Mouse (Mus musculus) hindbrain, postnatal 0 days (tissue): ENCODE data around the gene Sgpl1. TPM values are rescaled to one million over a fixed set of nuclear protein-coding genes. Genes with fewer than 3 reads are reported as not detected.
A peak's percentile ranks its signal among the peaks of the same experiment; 100 is the strongest.

Experiments used
- ATAC-seq: fragments of 200-750 bp; cut with Nextera tagmentation; 2 replicates; pipeline ENCODE4 v1.8.0; 2017; ENCODE audit warnings: mild to moderate bottlenecking, moderate TSS enrichment, moderate library complexity
- DNase-seq: peaks from one replicate; pipeline ENCODE4 v3.0.0-alpha.2; 2015; ENCODE audit warnings: low spot score
- H3K27ac ChIP-seq: fragments of 300-500 bp; sonication (generic); 2 replicates; pipeline ENCODE4 v1.5.1; 2014; ENCODE audit warnings: mild to moderate bottlenecking
- H3K27me3 ChIP-seq: fragments of 300-500 bp; sonication (generic); 2 replicates; pipeline ENCODE4 v1.6.1; 2014; ENCODE audit warnings: low read length, mixed read lengths; ENCODE audit not compliant: insufficient read depth
- H3K36me3 ChIP-seq: fragments of 300-500 bp; sonication (generic); 2 replicates; pipeline ENCODE4 v1.6.1; 2014; ENCODE audit warnings: low read length, mixed read lengths; ENCODE audit not compliant: insufficient read depth
- H3K4me1 ChIP-seq: fragments of 300-500 bp; sonication (generic); 2 replicates; pipeline ENCODE4 v1.6.1; 2014; ENCODE audit warnings: antibody characterized with exemption, low read length, mixed read lengths; ENCODE audit not compliant: insufficient read depth
- H3K4me2 ChIP-seq: fragments of 300-500 bp; sonication (generic); 2 replicates; pipeline ENCODE4 v1.6.1; 2014; ENCODE audit warnings: low read depth, mild to moderate bottlenecking, low read length, moderate library complexity, mixed read lengths
- H3K4me3 ChIP-seq: fragments of 300-500 bp; sonication (generic); 2 replicates; pipeline ENCODE4 v1.5.1; 2014; ENCODE audit warnings: low read length
- H3K9ac ChIP-seq: fragments of 300-500 bp; sonication (generic); replicated peaks from 2 replicates; pipeline ENCODE4 v1.6.1; 2014; ENCODE audit warnings: mild to moderate bottlenecking, low read length, moderate library complexity, mixed read lengths
- H3K9me3 ChIP-seq: fragments of 300-500 bp; sonication (generic); 2 replicates; pipeline ENCODE4 v1.6.1; 2016; ENCODE audit warnings: low read length, mixed read lengths
- CTCF ChIP-seq: IDR thresholded peaks from 2 replicates; pipeline ENCODE4 v1.5.1; 2016; ENCODE audit warnings: antibody characterized with exemption, control low read depth, low read depth
- WGBS: fragments of 180-500 bp; shearing (Covaris S2); extraction: QIAGEN DNeasy Blood & Tissue Kit; methylation state at CpG from one replicate; pipeline ENCODE4 v1.1.7; 2014; 5-methylcytosine and 5-hydroxymethylcytosine counted together
- polyA plus RNA-seq: library from polyadenylated mRNA; unstranded; fragments of >200 nt; fragmentation: Nextera tagmentation; extraction: Ambion mirVana; gene quantifications from 2 replicates; pipeline ENCODE4 v1.2.1, GENCODE M21; 2015
- total RNA-seq: library from RNA; depleted of rRNA; stranded (reverse); fragments of >200 nt; gene quantifications from 2 replicates; pipeline ENCODE4 v1.2.3, GENCODE M21; 2014

The Sgpl1 gene
- total and polyA plus RNA-seq, 2 experiments from 2014 or later, result 36.8 to 52.1 TPM

DNA sequence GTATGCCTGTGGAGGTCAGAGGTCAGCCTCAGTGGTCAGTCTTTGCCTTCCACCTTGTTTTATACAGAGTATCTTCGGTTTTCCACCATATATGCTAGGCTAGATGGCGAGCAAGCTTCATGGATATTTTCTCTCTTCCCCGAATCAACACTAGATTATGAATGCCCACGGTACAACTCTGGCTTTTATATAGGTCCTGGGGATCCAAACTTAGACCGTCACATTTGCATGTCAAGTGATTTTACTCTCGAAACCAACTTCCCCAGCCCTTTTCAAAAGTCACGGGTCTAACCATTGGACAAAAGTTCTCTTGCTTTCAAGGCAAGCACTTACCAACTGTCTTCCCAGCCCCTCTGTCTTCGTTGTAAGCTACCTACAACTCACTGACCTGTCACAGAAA, 31.2 kb upstream of the Sgpl1 start:
- Histone ChIP-seq H3K27ac (no peak overlapping the region), H3K9me3 (no peaks in the 10 kb centered on the region), H3K4me1 (no peaks in the 10 kb centered on the region), H3K27me3 (no peaks in the 10 kb centered on the region), H3K4me3 (no peak overlapping the region), H3K9ac (no peak overlapping the region), H3K36me3 (no peaks in the 10 kb centered on the region), H3K4me2 (no peak overlapping the region)
- no peak for DNase-seq
- 88% methylated on average over 8 of the region's 8 CpGs for WGBS
- no peak for TF ChIP-seq CTCF
- no peak for ATAC-seq

GRCm38 (mm10) chr10:61177751-61178150, 30.2 kb upstream of the Sgpl1 start:
- Histone ChIP-seq H3K9ac (no peak overlapping the region), H3K9me3 (no peaks in the 10 kb centered on the region), H3K4me1 (no peaks in the 10 kb centered on the region), H3K27ac (no peak overlapping the region), H3K4me3 (no peak overlapping the region), H3K27me3 (no peaks in the 10 kb centered on the region), H3K4me2 (no peak overlapping the region), H3K36me3 (no peaks in the 10 kb centered on the region)
- 84% methylated on average over 4 of the region's 4 CpGs for WGBS
- TF ChIP-seq CTCF, result no peak
- ATAC-seq (no peak), DNase-seq (no peak)

DNA sequence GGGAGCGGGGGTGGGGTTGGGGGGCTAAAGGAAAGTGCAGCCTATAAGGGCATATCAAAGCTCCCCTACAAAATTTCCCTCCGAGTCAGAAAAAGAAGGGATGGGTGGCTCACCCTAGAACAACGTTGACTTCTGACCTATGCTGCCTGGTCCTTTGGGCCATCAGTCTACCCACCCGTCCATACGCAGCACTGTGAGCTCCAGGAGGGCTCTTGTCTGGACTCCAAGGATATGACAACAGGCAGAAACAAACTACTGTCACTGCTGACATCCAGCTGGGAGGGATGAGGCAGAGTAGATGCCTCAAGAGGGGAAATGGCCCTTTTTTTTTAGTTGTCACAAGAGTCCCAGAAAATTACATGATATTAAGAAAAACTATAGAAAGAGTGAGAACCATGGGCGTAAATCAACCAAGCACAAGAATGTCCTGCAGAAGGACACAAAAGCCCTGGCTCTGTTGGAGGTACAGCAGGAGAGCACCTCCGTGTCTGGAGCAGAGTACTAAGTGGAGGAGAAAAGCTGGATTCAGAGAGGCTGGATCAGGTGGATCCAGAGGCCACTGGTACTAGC, 28.8 kb upstream of the Sgpl1 start:
- Histone ChIP-seq H3K4me1 (no peaks in the 10 kb centered on the region), H3K27me3 (no peaks in the 10 kb centered on the region), H3K4me3 (peak overlapping the region; percentile 8; the same call in 1 of the 2 replicates), H3K36me3 (no peaks in the 10 kb centered on the region), H3K9ac (no peak overlapping the region), H3K9me3 (no peaks in the 10 kb centered on the region), H3K4me2 (peak overlapping the region; percentile 38; the same call in 1 of the 2 replicates), H3K27ac (no peak overlapping the region)
- DNase-seq (no peak), ATAC-seq (no peak)
- WGBS, result 41% methylated on average over 7 of the region's 7 CpGs
- no peak for TF ChIP-seq CTCF

GRCm38 (mm10) chr10:61175442-61176204, 28.1 kb upstream of the Sgpl1 start:
- Histone ChIP-seq H3K4me2 (peak overlapping the region; percentile 38; the same call in 1 of the 2 replicates), H3K27ac (peak overlapping the region; percentile 67), H3K9me3 (no peaks in the 10 kb centered on the region), H3K4me3 (peak overlapping the region; percentile 8; the same call in 1 of the 2 replicates), H3K27me3 (no peaks in the 10 kb centered on the region), H3K36me3 (no peaks in the 10 kb centered on the region), H3K4me1 (no peaks in the 10 kb centered on the region), H3K9ac (no peak overlapping the region)
- DNase-seq, result peak; percentile 63
- 16% methylated on average over 24 of the region's 24 CpGs for WGBS
- peak; percentile 68 for ATAC-seq
- peak; percentile 63 for TF ChIP-seq CTCF

DNA sequence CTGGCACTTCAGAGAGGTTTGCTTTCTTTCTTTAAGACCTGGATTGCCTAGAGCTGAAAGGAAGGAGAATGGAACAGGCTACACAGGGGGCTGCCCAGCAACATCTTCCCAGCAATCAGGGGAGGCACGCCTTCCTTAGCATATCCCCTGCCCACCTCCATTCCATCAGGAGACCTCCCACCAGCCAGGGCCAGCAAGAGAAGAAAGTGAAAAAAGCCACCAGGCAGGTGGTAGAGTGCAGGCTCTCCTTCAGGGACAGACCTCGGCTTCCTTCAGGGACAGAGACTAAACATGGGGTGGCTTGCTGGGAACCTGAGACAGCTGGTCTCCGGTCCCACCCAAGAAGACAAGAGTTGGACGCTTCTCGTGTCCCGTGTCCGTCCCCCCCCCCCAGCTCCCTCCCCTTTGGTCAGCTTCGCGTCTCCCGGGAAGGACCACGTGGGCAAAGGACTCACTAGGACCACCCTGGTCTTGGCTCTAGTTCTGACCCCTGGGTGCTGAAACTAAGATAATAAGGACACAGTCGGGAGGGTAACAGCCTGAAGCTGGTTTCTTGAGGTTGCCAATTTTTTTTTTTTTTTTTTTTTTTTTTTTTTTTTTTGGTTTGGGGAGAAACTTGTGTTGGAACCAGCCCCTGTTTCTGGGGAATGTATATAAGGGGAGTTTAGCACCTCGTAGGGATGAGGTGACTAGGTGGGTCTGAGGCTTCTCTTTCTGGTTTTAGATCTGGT, 27.4 kb upstream of the Sgpl1 start:
- TF ChIP-seq CTCF, result no peak
- Histone ChIP-seq H3K4me2 (no peak overlapping the region), H3K27me3 (no peaks in the 10 kb centered on the region), H3K9ac (no peak overlapping the region), H3K4me3 (no peak overlapping the region), H3K4me1 (no peaks in the 10 kb centered on the region), H3K9me3 (no peaks in the 10 kb centered on the region), H3K36me3 (no peaks in the 10 kb centered on the region), H3K27ac (peak overlapping the region; percentile 13; the same call in 1 of the 2 replicates)
- no peak for DNase-seq
- WGBS, result 38% methylated on average over 13 of the region's 13 CpGs
- 0 out of 2 replicates have a peak, but pooled peaks have one; percentile 13 for ATAC-seq

GRCm38 (mm10) chr10:61172496-61172895, 25.0 kb upstream of the Sgpl1 start:
- no peak overlapping the region for H3K9ac ChIP-seq
- no peaks in the 10 kb centered on the region for H3K36me3 ChIP-seq
- DNase-seq (no peak), ATAC-seq (no peak)
- H3K9me3 ChIP-seq, result no peaks in the 10 kb centered on the region
- H3K4me1 ChIP-seq, result no peaks in the 10 kb centered on the region
- 0 out of 2 replicates have a peak, but pooled peaks have one; percentile 21 for TF ChIP-seq CTCF
- WGBS, result 86% methylated on average over 4 of the region's 4 CpGs
- no peak overlapping the region for H3K27ac ChIP-seq
- no peak overlapping the region for H3K4me3 ChIP-seq
- H3K27me3 ChIP-seq, result no peaks in the 10 kb centered on the region
- H3K4me2 ChIP-seq, result no peak overlapping the region
